Mouse (Mus musculus) megakaryocyte-erythroid progenitor cell, adult 5-6 weeks (primary cell): ENCODE data around the gene Ptchd3. TPM values are rescaled to one million over a fixed set of nuclear protein-coding genes. Genes with fewer than 3 reads are reported as not detected.

Source experiments
- total RNA-seq, 2 experiments: library from RNA; stranded (forward) in 1 of 2; stranded (reverse) in 1 of 2; fragments of 200-1000, 215-1000 nt in 1 of 2; fragments of >200 nt in 1 of 2; fragmentation: Nextera tagmentation in 1 of 2; gene quantifications; 2 replicates each; pipeline ENCODE4 v1.2.3; 2014 to 2017

The Ptchd3 gene
- total RNA-seq, 2 experiments from 2014 or later, result not detected

Other genes with a start within 250 kb of the Ptchd3 start
- 7.4 and 11.1 TPM in 2 replicates for gene B3gntl1, start 157.1 kb upstream of the Ptchd3 start, total RNA-seq (2014; fragmentation: Nextera tagmentation)
- gene B3gntl1, start 157.1 kb upstream of the Ptchd3 start, total RNA-seq (2017), result 8.2 and 8.8 TPM in 2 replicates
- not detected in 2 replicates for gene Metrnl, start 128.7 kb upstream of the Ptchd3 start, total RNA-seq (2014; fragmentation: Nextera tagmentation)
- gene Metrnl, start 128.7 kb upstream of the Ptchd3 start, total RNA-seq (2017), result 1.6 TPM in 1 of 2 replicates, not detected in the other